Mouse (Mus musculus) midbrain, embryonic 15.5 days (tissue): ENCODE measurements around the gene Ppp1r1b. TPM values are rescaled to one million over a fixed set of nuclear protein-coding genes. Genes with fewer than 3 reads are reported as not detected.

ENCODE experiments used
- ATAC-seq: fragments of 200-750 bp; cut with Nextera tagmentation; replicated peaks from 2 replicates; pipeline ENCODE4 v1.8.0; 2017; ENCODE audit warnings: moderate TSS enrichment
- H3K27ac ChIP-seq: fragments of 300-500 bp; sonication (generic); 2 replicates; pipeline ENCODE4 v1.5.1; 2015; ENCODE audit warnings: mild to moderate bottlenecking, inconsistent platforms
- H3K27me3 ChIP-seq: fragments of 300-500 bp; sonication (generic); replicated peaks from 2 replicates; pipeline ENCODE4 v1.6.1; 2015; ENCODE audit warnings: inconsistent platforms
- H3K36me3 ChIP-seq: fragments of 300-500 bp; sonication (generic); replicated peaks from 2 replicates; pipeline ENCODE4 v1.6.1; 2015; ENCODE audit warnings: inconsistent platforms
- H3K4me1 ChIP-seq: fragments of 300-500 bp; sonication (generic); 2 replicates; pipeline ENCODE4 v1.6.1; 2015; ENCODE audit warnings: inconsistent platforms
- H3K4me2 ChIP-seq: fragments of 300-500 bp; sonication (generic); 2 replicates; pipeline ENCODE4 v1.6.1; 2015; ENCODE audit warnings: inconsistent platforms, mild to moderate bottlenecking, moderate library complexity
- H3K4me3 ChIP-seq: fragments of 300-500 bp; sonication (generic); 2 replicates; pipeline ENCODE4 v1.5.1; 2015; ENCODE audit warnings: mild to moderate bottlenecking, inconsistent platforms
- H3K9ac ChIP-seq: fragments of 300-500 bp; sonication (generic); 2 replicates; pipeline ENCODE4 v1.6.1; 2015; ENCODE audit warnings: mild to moderate bottlenecking, inconsistent platforms
- H3K9me3 ChIP-seq: fragments of 300-500 bp; sonication (generic); 2 replicates; pipeline ENCODE4 v1.6.1; 2016; ENCODE audit warnings: inconsistent platforms
- WGBS: fragments of 180-500 bp; shearing (Covaris S2); methylation state at CpG from one replicate; pipeline ENCODE4 v1.1.7; 2015; ENCODE audit warnings: mixed read lengths; 5-methylcytosine and 5-hydroxymethylcytosine counted together
- polyA plus RNA-seq: library from polyadenylated mRNA; unstranded; fragments of >200 nt; fragmentation: Nextera tagmentation; extraction: Ambion mirVana; gene quantifications from 2 replicates; pipeline ENCODE4 v1.2.1, GENCODE M21; 2015

The Ppp1r1b gene
- polyA plus RNA-seq, 1 experiment from 2014 or later = 2.0 TPM

GRCm38 (mm10) chr11:98329960-98330744, 18.1 kb upstream of the Ppp1r1b start:
- H3K27ac ChIP-seq = peak overlapping the region; percentile 13; the same call in 1 of the 2 replicates
- no peak for ATAC-seq
- no peak overlapping the region for H3K4me3 ChIP-seq
- no peaks in the 10 kb centered on the region for H3K9me3 ChIP-seq
- WGBS = 35% methylated on average over 9 of the region's 9 CpGs
- no peak overlapping the region for H3K9ac ChIP-seq
- H3K27me3 ChIP-seq = peaks cover 90% of the 10 kb centered on the region
- no peaks in the 10 kb centered on the region for H3K36me3 ChIP-seq
- H3K4me1 ChIP-seq = peaks cover 40% of the 10 kb centered on the region
- peak overlapping the region; percentile 38 for H3K4me2 ChIP-seq

GRCm38 (mm10) chr11:98330745-98331204, 17.4 kb upstream of the Ppp1r1b start:
- Histone ChIP-seq H3K9ac (no peak overlapping the region), H3K4me1 (peaks cover 40% of the 10 kb centered on the region), H3K4me2 (no peak overlapping the region), H3K4me3 (no peak overlapping the region), H3K27me3 (peaks cover 90% of the 10 kb centered on the region), H3K9me3 (no peaks in the 10 kb centered on the region), H3K27ac (no peak overlapping the region), H3K36me3 (no peaks in the 10 kb centered on the region)
- WGBS = 52% methylated on average over 2 of the region's 2 CpGs
- ATAC-seq = no peak

GRCm38 (mm10) chr11:98331401-98331800, 16.8 kb upstream of the Ppp1r1b start:
- no peak overlapping the region for H3K9ac ChIP-seq
- no peak for ATAC-seq
- H3K9me3 ChIP-seq = no peaks in the 10 kb centered on the region
- no peak overlapping the region for H3K4me3 ChIP-seq
- peaks cover 90% of the 10 kb centered on the region for H3K27me3 ChIP-seq
- H3K27ac ChIP-seq = no peak overlapping the region
- H3K4me1 ChIP-seq = peaks cover 38% of the 10 kb centered on the region
- H3K4me2 ChIP-seq = no peak overlapping the region
- 92% methylated on average over 1 of the region's 1 CpGs for WGBS
- H3K36me3 ChIP-seq = no peaks in the 10 kb centered on the region

GRCm38 (mm10) chr11:98332186-98332585, 16.0 kb upstream of the Ppp1r1b start:
- ATAC-seq = no peak
- Histone ChIP-seq H3K36me3 (no peaks in the 10 kb centered on the region), H3K27ac (no peak overlapping the region), H3K4me2 (no peak overlapping the region), H3K4me3 (no peak overlapping the region), H3K4me1 (peaks cover 33% of the 10 kb centered on the region), H3K27me3 (peaks cover 91% of the 10 kb centered on the region), H3K9me3 (no peaks in the 10 kb centered on the region), H3K9ac (no peak overlapping the region)
- 87% methylated on average over 3 of the region's 3 CpGs for WGBS

- peaks cover 26% of the 10 kb centered on the region for H3K4me1 ChIP-seq
Observed at GRCm38 (mm10) chr11:98332841-98333240, 15.4 kb upstream of the Ppp1r1b start.

GRCm38 (mm10) chr11:98333263-98333696, 14.9 kb upstream of the Ppp1r1b start:
- Histone ChIP-seq H3K36me3 (no peaks in the 10 kb centered on the region), H3K27me3 (peaks cover 91% of the 10 kb centered on the region), H3K27ac (no peak overlapping the region), H3K9ac (no peak overlapping the region), H3K4me2 (no peak overlapping the region), H3K4me3 (no peak overlapping the region), H3K4me1 (peaks cover 24% of the 10 kb centered on the region), H3K9me3 (no peaks in the 10 kb centered on the region)
- 73% methylated on average over 10 of the region's 10 CpGs for WGBS
- no peak for ATAC-seq

More at GRCm38 (mm10) chr11:98332841-98333240, 15.4 kb upstream of the Ppp1r1b start:
- Histone ChIP-seq H3K27me3 (peaks cover 91% of the 10 kb centered on the region), H3K9ac (no peak overlapping the region), H3K4me3 (no peak overlapping the region), H3K36me3 (no peaks in the 10 kb centered on the region), H3K4me2 (no peak overlapping the region), H3K9me3 (no peaks in the 10 kb centered on the region), H3K27ac (no peak overlapping the region)
- ATAC-seq = no peak
- 80% methylated on average over 4 of the region's 4 CpGs for WGBS

GRCm38 (mm10) chr11:98333981-98334741, 14.0 kb upstream of the Ppp1r1b start:
- peak overlapping the region; percentile 65 for H3K4me2 ChIP-seq
- peaks cover 92% of the 10 kb centered on the region for H3K27me3 ChIP-seq
- peak overlapping the region; percentile 36 for H3K4me3 ChIP-seq
- H3K9me3 ChIP-seq = no peaks in the 10 kb centered on the region
- no peaks in the 10 kb centered on the region for H3K36me3 ChIP-seq
- ATAC-seq = peak; percentile 19; the same call in 1 of the 2 replicates
- H3K9ac ChIP-seq = peak overlapping the region; percentile 43; the same call in 1 of the 2 replicates
- H3K4me1 ChIP-seq = peaks cover 25% of the 10 kb centered on the region
- H3K27ac ChIP-seq = peak overlapping the region; percentile 45; the same call in 1 of the 2 replicates
- 2% methylated on average over 37 of the region's 41 CpGs for WGBS

- Histone ChIP-seq H3K4me1 (peaks cover 31% of the 10 kb centered on the region), H3K4me3 (no peak overlapping the region), H3K4me2 (no peak overlapping the region), H3K9me3 (no peaks in the 10 kb centered on the region), H3K9ac (no peak overlapping the region), H3K36me3 (no peaks in the 10 kb centered on the region), H3K27me3 (peaks cover 94% of the 10 kb centered on the region), H3K27ac (no peak overlapping the region)
- ATAC-seq = no peak
- WGBS = 7% methylated on average over 9 of the region's 9 CpGs
Observed at GRCm38 (mm10) chr11:98335250-98335649, 13.0 kb upstream of the Ppp1r1b start.

GRCm38 (mm10) chr11:98336245-98337107, 11.7 kb upstream of the Ppp1r1b start:
- Histone ChIP-seq H3K4me2 (no peak overlapping the region), H3K4me3 (no peak overlapping the region), H3K4me1 (peaks cover 34% of the 10 kb centered on the region), H3K9me3 (no peaks in the 10 kb centered on the region), H3K27me3 (peaks cover 91% of the 10 kb centered on the region), H3K9ac (no peak overlapping the region), H3K27ac (no peak overlapping the region), H3K36me3 (no peaks in the 10 kb centered on the region)
- no peak for ATAC-seq
- 17% methylated on average over 13 of the region's 13 CpGs for WGBS

GRCm38 (mm10) chr11:98338507-98338961, 9.7 kb upstream of the Ppp1r1b start:
- Histone ChIP-seq H3K27ac (peak overlapping the region; percentile 85), H3K27me3 (peaks cover 83% of the 10 kb centered on the region), H3K4me2 (peak overlapping the region; percentile 99), H3K9ac (peak overlapping the region; percentile 48), H3K4me3 (peak overlapping the region; percentile 55), H3K9me3 (no peaks in the 10 kb centered on the region), H3K36me3 (no peaks in the 10 kb centered on the region), H3K4me1 (peaks cover 42% of the 10 kb centered on the region)
- WGBS = under 1% methylated on average over 41 of the region's 57 CpGs
- ATAC-seq = no peak

GRCm38 (mm10) chr11:98339071-98339501, 9.1 kb upstream of the Ppp1r1b start:
- peak overlapping the region; percentile 55 for H3K4me3 ChIP-seq
- peaks cover 82% of the 10 kb centered on the region for H3K27me3 ChIP-seq
- H3K9me3 ChIP-seq = no peaks in the 10 kb centered on the region
- peak overlapping the region; percentile 85 for H3K27ac ChIP-seq
- no peak; the same call in 1 of the 2 replicates for ATAC-seq
- peak overlapping the region; percentile 48 for H3K9ac ChIP-seq
- H3K4me2 ChIP-seq = peak overlapping the region; percentile 99
- WGBS = under 1% methylated on average over 19 of the region's 19 CpGs
- H3K4me1 ChIP-seq = peaks cover 38% of the 10 kb centered on the region
- no peaks in the 10 kb centered on the region for H3K36me3 ChIP-seq
